Mouse (Mus musculus): ENCODE results near the gene Dnah12. TPM values are rescaled to one million over a fixed set of nuclear protein-coding genes. Genes with fewer than 3 reads are reported as not detected.

Gene Dnah12
- polyA plus RNA-seq (2017; shearing (Covaris generic)): 0.07 TPM

GRCm38 (mm10) chr14:26692974-26693373 lies at the start of gene Dnah12:
Dnah12 (plus strand) TSS chr14:26693274.

GRCm38 (mm10) chr14:26669292-26670073 lies 23.6 kb upstream of the Dnah12 start, which contains the start of gene Pde12:
Pde12 (minus strand) TSS chr14:26669883.

GRCm38 (mm10) chr14:26894392-26894791 lies 201.3 kb downstream of the Dnah12 start, which contains the start of gene Asb14:
Asb14 (plus strand) TSS chr14:26894557.

Other genes with a start within 250 kb of the Dnah12 start
- gene Slmap, start 158.3 kb upstream of the Dnah12 start, polyA plus RNA-seq (2017; shearing (Covaris generic)): 10.4 TPM
- gene Dennd6a, start 119.4 kb upstream of the Dnah12 start, polyA plus RNA-seq (2017; shearing (Covaris generic)): 4.9 TPM
- 224 TPM for gene Arf4, start 55.2 kb upstream of the Dnah12 start, polyA plus RNA-seq (2017; shearing (Covaris generic))
- gene Pde12, start 23.4 kb upstream of the Dnah12 start, polyA plus RNA-seq (2017; shearing (Covaris generic)): 4.6 TPM
- 0.56 TPM for gene Asb14, start 201.3 kb downstream of the Dnah12 start, polyA plus RNA-seq (2017; shearing (Covaris generic))